Mouse (Mus musculus) intestine, postnatal 0 days (tissue): ENCODE results near the gene Sox30. TPM values are rescaled to one million over a fixed set of nuclear protein-coding genes. Genes with fewer than 3 reads are reported as not detected.

Experiments
- ATAC-seq: fragments of 200-750 bp; cut with Nextera tagmentation; 2 replicates; pipeline ENCODE4 v1.8.0; 2017; ENCODE audit warnings: mild to moderate bottlenecking, moderate TSS enrichment, moderate library complexity
- H3K27ac ChIP-seq: fragments of 300-500 bp; sonication (generic); 2 replicates; pipeline ENCODE4 v1.5.1; 2014; ENCODE audit warnings: mild to moderate bottlenecking, low read depth, low read length, moderate library complexity
- H3K27me3 ChIP-seq: fragments of 300-500 bp; sonication (generic); replicated peaks from 2 replicates; pipeline ENCODE4 v1.6.1; 2014; ENCODE audit warnings: low read length, mixed read lengths; ENCODE audit not compliant: control insufficient read depth, insufficient read depth
- H3K36me3 ChIP-seq: fragments of 300-500 bp; sonication (generic); 2 replicates; pipeline ENCODE4 v1.6.1; 2014; ENCODE audit warnings: mild to moderate bottlenecking, moderate library complexity; ENCODE audit not compliant: control insufficient read depth, insufficient read depth
- H3K4me1 ChIP-seq: fragments of 300-500 bp; sonication (generic); replicated peaks from 2 replicates; pipeline ENCODE4 v1.6.1; 2014; ENCODE audit warnings: antibody characterized with exemption, low read length, mixed read lengths; ENCODE audit not compliant: control insufficient read depth, insufficient read depth
- H3K4me2 ChIP-seq: fragments of 300-500 bp; sonication (generic); replicated peaks from 2 replicates; pipeline ENCODE4 v1.6.1; 2014; ENCODE audit warnings: low read depth, mild to moderate bottlenecking, moderate library complexity
- H3K4me3 ChIP-seq: fragments of 300-500 bp; sonication (generic); 2 replicates; pipeline ENCODE4 v1.5.1; 2014; ENCODE audit warnings: low read depth, low read length
- H3K9ac ChIP-seq: fragments of 300-500 bp; sonication (generic); 2 replicates; pipeline ENCODE4 v1.6.1; 2014; ENCODE audit warnings: mild to moderate bottlenecking, low read depth, low read length
- H3K9me3 ChIP-seq: fragments of 300-500 bp; sonication (generic); 2 replicates; pipeline ENCODE4 v1.6.1; 2016; ENCODE audit warnings: mixed run types; ENCODE audit not compliant: control insufficient read depth
- CTCF ChIP-seq: sonication (generic); IDR thresholded peaks from 2 replicates; pipeline ENCODE4 v1.5.1; 2016; ENCODE audit warnings: low read depth, mild to moderate bottlenecking, control low read depth, antibody characterized with exemption, moderate library complexity
- WGBS: fragments of 180-500 bp; shearing (Covaris S2); extraction: QIAGEN DNeasy Blood & Tissue Kit; methylation state at CpG from one replicate; pipeline ENCODE4 v1.1.7; 2014; 5-methylcytosine and 5-hydroxymethylcytosine counted together
- polyA plus RNA-seq: library from polyadenylated mRNA; unstranded; fragments of >200 nt; fragmentation: Nextera tagmentation; extraction: Ambion mirVana; gene quantifications from 2 replicates; pipeline ENCODE4 v1.2.1, GENCODE M21; 2015

The Sox30 gene
- polyA plus RNA-seq, 1 experiment from 2014 or later: 0.16 TPM

GRCm38 (mm10) chr11:46064767-46065166 lies 84.7 kb downstream of the Sox30 start:
- Histone ChIP-seq H3K4me2 (no peak overlapping the region), H3K4me3 (no peak overlapping the region), H3K27me3 (no peaks in the 10 kb centered on the region), H3K36me3 (peaks cover 5% of the 10 kb centered on the region; the same call in 1 of the 2 replicates), H3K9me3 (no peaks in the 10 kb centered on the region), H3K27ac (peak overlapping the region; percentile 60; the same call in 1 of the 2 replicates), H3K4me1 (no peaks in the 10 kb centered on the region), H3K9ac (no peak overlapping the region)
- WGBS: 58% methylated on average over 8 of the region's 8 CpGs
- ATAC-seq: no peak
- TF ChIP-seq CTCF: no peak

- Histone ChIP-seq H3K27ac (peak overlapping the region; percentile 60; the same call in 1 of the 2 replicates), H3K4me1 (no peaks in the 10 kb centered on the region), H3K4me2 (no peak overlapping the region), H3K27me3 (no peaks in the 10 kb centered on the region), H3K9me3 (no peaks in the 10 kb centered on the region), H3K9ac (no peak overlapping the region), H3K36me3 (peaks cover 5% of the 10 kb centered on the region; the same call in 1 of the 2 replicates), H3K4me3 (no peak overlapping the region)
- no peak for TF ChIP-seq CTCF
- 41% methylated on average over 21 of the region's 21 CpGs for WGBS
- 0 out of 2 replicates have a peak, but pooled peaks have one; percentile 28 for ATAC-seq
Measured at GRCm38 (mm10) chr11:46065201-46066011, 85.3 kb downstream of the Sox30 start.

Other genes with a start within 250 kb of the Sox30 start
- 171 and 185 TPM in 2 replicates for gene Clint1, start 128.3 kb upstream of the Sox30 start, polyA plus RNA-seq
- gene Lsm11, start 35.4 kb upstream of the Sox30 start, polyA plus RNA-seq: 3.1 and 3.4 TPM in 2 replicates
- 5.6 and 6.0 TPM in 2 replicates for gene Thg1l, start 24.8 kb upstream of the Sox30 start, polyA plus RNA-seq
- gene Gm12166, start 72.0 kb downstream of the Sox30 start, polyA plus RNA-seq: 9.5 and 10.2 TPM in 2 replicates
- 4.0 and 4.5 TPM in 2 replicates for gene Adam19, start 75.7 kb downstream of the Sox30 start, polyA plus RNA-seq
- gene Nipal4, start 186.2 kb downstream of the Sox30 start, polyA plus RNA-seq: 2.1 and 2.9 TPM in 2 replicates